Mouse (Mus musculus) G1E (cell line): Measurements from ENCODE around the gene Catsper4.
A peak's percentile ranks its signal among the peaks of the same experiment; 100 is the strongest.

Experiments used
- CTCF ChIP-seq: IDR thresholded peaks from 2 replicates; pipeline ENCODE4 v1.5.1; 2012; ENCODE audit warnings: low read depth, low read length, inconsistent platforms, mixed read lengths
- GATA1 ChIP-seq: IDR thresholded peaks from 2 replicates; pipeline ENCODE4 v1.6.1; 2012; ENCODE audit warnings: borderline replicate concordance, low read length, inconsistent platforms, mixed read lengths
- TAL1 ChIP-seq: conservative IDR thresholded peaks from 2 replicates; pipeline ENCODE4 v1.6.1; 2012; ENCODE audit warnings: low read depth, low read length, inconsistent platforms, mixed read lengths

- TF ChIP-seq CTCF (no peak), GATA1 (no peak), TAL1 (peak; percentile 56)
These were observed 4.2 kb downstream of the Catsper4 start for GRCm38 (mm10) chr4:134222793-134223600.
